Mouse (Mus musculus): ENCODE results near the gene Lmod1. TPM values are rescaled to one million over a fixed set of nuclear protein-coding genes. Genes with fewer than 3 reads are reported as not detected.

Lmod1 gene
- polyA plus RNA-seq, 1 experiment = 2.2 TPM

DNA sequence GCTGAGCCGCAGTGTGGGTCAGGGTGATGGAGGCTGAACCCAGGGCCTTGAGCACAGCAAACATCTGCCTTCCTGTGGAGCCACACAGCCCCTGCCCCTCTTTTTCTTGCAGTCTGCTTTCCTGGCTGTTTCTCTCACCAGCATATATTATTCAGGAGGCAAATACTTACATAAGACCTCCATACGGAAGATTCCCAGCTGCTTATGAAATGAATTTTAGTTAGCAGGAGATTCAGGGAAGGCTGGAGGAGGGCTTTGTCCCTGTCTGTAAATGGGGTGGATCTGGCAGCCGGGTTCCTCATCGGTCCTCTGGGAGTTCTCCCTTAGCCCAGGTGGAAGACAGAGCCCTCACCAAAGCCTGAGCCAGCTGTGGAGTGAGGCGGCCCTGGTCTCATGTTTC is 3.8 kb downstream of the Lmod1 start:
- WGBS = 79% methylated on average over 5 of the region's 5 CpGs
- Histone ChIP-seq H3K4me3 (ENCODE audit: extremely low read depth, insufficient read depth, insufficient read length) (no peak overlapping the region), H3K4me1 (ENCODE audit: control insufficient read depth, insufficient read depth, insufficient read length) (no peaks in the 10 kb centered on the region), H3K36me3 (ENCODE audit: control insufficient read depth, insufficient read depth, low read length) (no peaks in the 10 kb centered on the region), H3K27me3 (ENCODE audit: control insufficient read depth, insufficient read depth, low read length) (no peaks in the 10 kb centered on the region), H3K27ac (ENCODE audit: insufficient read depth, low read length) (no peak overlapping the region)
- TF ChIP-seq CTCF (IDR thresholded peaks at IDR 0.05; ENCODE audit: extremely low read depth, insufficient read depth, insufficient read length, insufficient replicate concordance) = no peak
- TF ChIP-seq POLR2A (IDR thresholded peaks at IDR 0.05; ENCODE audit: low read depth, low read length) = no peak
- DNase-seq (ENCODE audit: low read depth in 1 of 2, low spot score in 2 of 2) = no peak

DNA sequence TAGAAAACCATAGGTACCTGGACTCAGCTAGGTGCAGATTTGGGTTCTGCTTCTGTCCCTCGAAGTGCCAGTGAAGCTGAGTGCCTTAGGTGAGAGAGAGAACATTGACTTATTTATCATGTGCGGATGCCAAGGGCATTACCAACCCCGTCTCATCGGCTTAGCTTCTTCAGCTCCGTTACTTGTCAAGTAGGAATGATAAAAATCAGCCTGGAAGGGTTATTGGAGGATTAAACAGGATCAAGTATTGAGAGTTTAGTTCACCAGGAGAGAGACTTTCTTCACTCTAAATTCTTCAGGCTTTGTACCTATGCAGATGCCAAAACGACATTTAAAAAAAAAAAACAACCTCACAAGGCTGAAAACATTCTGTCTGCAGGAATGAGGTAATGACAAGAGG is 6.0 kb downstream of the Lmod1 start:
- H3K27me3 ChIP-seq (ENCODE audit: control insufficient read depth, insufficient read depth, low read length) = no peaks in the 10 kb centered on the region
- H3K4me3 ChIP-seq (ENCODE audit: extremely low read depth, insufficient read depth, insufficient read length) = no peak overlapping the region
- 76% methylated on average over 6 of the region's 6 CpGs for WGBS
- TF ChIP-seq POLR2A (IDR thresholded peaks at IDR 0.05; ENCODE audit: low read depth, low read length) (no peak), CTCF (IDR thresholded peaks at IDR 0.05; ENCODE audit: extremely low read depth, insufficient read depth, insufficient read length, insufficient replicate concordance) (no peak)
- H3K27ac ChIP-seq (ENCODE audit: insufficient read depth, low read length) = no peak overlapping the region
- no peaks in the 10 kb centered on the region for H3K36me3 ChIP-seq (ENCODE audit: control insufficient read depth, insufficient read depth, low read length)
- no peaks in the 10 kb centered on the region for H3K4me1 ChIP-seq (ENCODE audit: control insufficient read depth, insufficient read depth, insufficient read length)
- DNase-seq (ENCODE audit: low read depth in 1 of 2, low spot score in 2 of 2) = no peak

DNA sequence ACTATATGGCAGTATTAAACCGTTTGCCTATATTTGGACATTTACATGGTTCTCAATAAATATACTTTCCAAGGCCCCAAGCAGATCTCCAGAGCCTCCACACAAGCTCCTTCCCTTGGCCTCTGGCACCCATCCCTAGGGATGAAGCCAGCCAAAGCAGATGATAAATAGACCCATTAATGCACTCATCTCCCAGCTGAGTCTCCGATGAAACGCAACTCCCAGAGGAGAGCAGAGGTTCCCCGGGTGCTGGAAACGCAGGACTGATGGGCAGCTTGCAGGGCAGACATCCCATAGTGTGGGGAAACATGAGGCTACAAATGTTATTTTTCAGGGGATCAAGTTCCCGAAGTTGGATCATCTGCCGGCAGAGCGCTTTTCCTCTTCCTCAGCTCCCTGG is 17.3 kb downstream of the Lmod1 start:
- Histone ChIP-seq H3K27ac (ENCODE audit: insufficient read depth, low read length) (no peak overlapping the region), H3K4me3 (ENCODE audit: extremely low read depth, insufficient read depth, insufficient read length) (no peak overlapping the region), H3K4me1 (ENCODE audit: control insufficient read depth, insufficient read depth, insufficient read length) (no peaks in the 10 kb centered on the region), H3K36me3 (ENCODE audit: control insufficient read depth, insufficient read depth, low read length) (no peaks in the 10 kb centered on the region), H3K27me3 (ENCODE audit: control insufficient read depth, insufficient read depth, low read length) (no peaks in the 10 kb centered on the region)
- TF ChIP-seq POLR2A (IDR thresholded peaks at IDR 0.05; ENCODE audit: low read depth, low read length) (no peak), CTCF (IDR thresholded peaks at IDR 0.05; ENCODE audit: extremely low read depth, insufficient read depth, insufficient read length, insufficient replicate concordance) (no peak)
- WGBS = 88% methylated on average over 8 of the region's 8 CpGs
- DNase-seq (ENCODE audit: low read depth in 1 of 2, low spot score in 2 of 2) = no peak

DNA sequence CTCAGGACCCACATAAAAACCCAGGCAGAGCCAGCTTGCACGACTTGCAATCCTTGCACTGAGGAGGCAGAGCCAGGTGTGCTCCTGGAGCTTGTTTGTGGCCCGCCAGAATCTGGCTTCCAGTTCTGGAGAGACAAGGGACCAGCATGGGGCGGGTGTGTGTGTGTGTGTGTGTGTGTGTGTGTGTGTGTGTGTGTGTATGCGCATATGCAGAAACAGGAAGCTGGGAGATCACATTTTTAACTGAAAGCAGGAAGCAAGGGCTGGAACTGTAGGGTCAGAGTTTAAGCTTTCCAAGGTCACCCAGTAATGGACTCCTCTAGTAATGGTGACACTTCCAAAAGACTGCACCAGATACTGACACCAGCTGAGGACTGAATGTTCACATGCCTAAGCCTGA is 19.4 kb downstream of the Lmod1 start:
- Histone ChIP-seq H3K27me3 (ENCODE audit: control insufficient read depth, insufficient read depth, low read length) (no peaks in the 10 kb centered on the region), H3K27ac (ENCODE audit: insufficient read depth, low read length) (no peak overlapping the region), H3K4me1 (ENCODE audit: control insufficient read depth, insufficient read depth, insufficient read length) (no peaks in the 10 kb centered on the region), H3K4me3 (ENCODE audit: extremely low read depth, insufficient read depth, insufficient read length) (no peak overlapping the region), H3K36me3 (ENCODE audit: control insufficient read depth, insufficient read depth, low read length) (no peaks in the 10 kb centered on the region)
- no peak for DNase-seq (ENCODE audit: low read depth in 1 of 2, low spot score in 2 of 2)
- 43% methylated on average over 4 of the region's 4 CpGs for WGBS
- TF ChIP-seq CTCF (IDR thresholded peaks at IDR 0.05; ENCODE audit: extremely low read depth, insufficient read depth, insufficient read length, insufficient replicate concordance) (no peak), POLR2A (IDR thresholded peaks at IDR 0.05; ENCODE audit: low read depth, low read length) (no peak)

DNA sequence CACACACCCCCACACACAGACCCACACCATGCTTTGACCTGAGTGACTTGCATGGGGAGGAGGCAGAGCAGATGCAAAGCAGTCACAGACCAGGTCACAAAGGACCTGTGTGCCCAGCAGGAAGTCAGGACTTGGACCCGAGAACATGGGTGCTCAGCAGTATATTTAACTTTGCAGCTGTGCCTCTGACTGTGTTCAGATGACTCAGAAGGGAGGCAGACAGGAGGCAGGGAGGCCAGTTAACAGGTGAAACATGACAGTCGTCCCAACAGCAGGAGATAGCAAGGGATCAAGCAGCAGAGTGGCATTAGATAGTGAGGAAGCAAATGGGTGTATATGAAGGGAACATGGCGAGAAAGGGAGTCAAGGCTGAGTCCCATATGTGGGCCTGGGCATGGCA is 22.3 kb downstream of the Lmod1 start:
- no peaks in the 10 kb centered on the region for H3K27me3 ChIP-seq (ENCODE audit: control insufficient read depth, insufficient read depth, low read length)
- H3K4me1 ChIP-seq (ENCODE audit: control insufficient read depth, insufficient read depth, insufficient read length) = no peaks in the 10 kb centered on the region
- no peaks in the 10 kb centered on the region for H3K36me3 ChIP-seq (ENCODE audit: control insufficient read depth, insufficient read depth, low read length)
- 71% methylated on average over 3 of the region's 3 CpGs for WGBS
- no peak for DNase-seq (ENCODE audit: low read depth in 1 of 2, low spot score in 2 of 2)
- no peak overlapping the region for H3K27ac ChIP-seq (ENCODE audit: insufficient read depth, low read length)
- TF ChIP-seq POLR2A (IDR thresholded peaks at IDR 0.05; ENCODE audit: low read depth, low read length) (no peak), CTCF (IDR thresholded peaks at IDR 0.05; ENCODE audit: extremely low read depth, insufficient read depth, insufficient read length, insufficient replicate concordance) (no peak)
- no peak overlapping the region for H3K4me3 ChIP-seq (ENCODE audit: extremely low read depth, insufficient read depth, insufficient read length)

DNA sequence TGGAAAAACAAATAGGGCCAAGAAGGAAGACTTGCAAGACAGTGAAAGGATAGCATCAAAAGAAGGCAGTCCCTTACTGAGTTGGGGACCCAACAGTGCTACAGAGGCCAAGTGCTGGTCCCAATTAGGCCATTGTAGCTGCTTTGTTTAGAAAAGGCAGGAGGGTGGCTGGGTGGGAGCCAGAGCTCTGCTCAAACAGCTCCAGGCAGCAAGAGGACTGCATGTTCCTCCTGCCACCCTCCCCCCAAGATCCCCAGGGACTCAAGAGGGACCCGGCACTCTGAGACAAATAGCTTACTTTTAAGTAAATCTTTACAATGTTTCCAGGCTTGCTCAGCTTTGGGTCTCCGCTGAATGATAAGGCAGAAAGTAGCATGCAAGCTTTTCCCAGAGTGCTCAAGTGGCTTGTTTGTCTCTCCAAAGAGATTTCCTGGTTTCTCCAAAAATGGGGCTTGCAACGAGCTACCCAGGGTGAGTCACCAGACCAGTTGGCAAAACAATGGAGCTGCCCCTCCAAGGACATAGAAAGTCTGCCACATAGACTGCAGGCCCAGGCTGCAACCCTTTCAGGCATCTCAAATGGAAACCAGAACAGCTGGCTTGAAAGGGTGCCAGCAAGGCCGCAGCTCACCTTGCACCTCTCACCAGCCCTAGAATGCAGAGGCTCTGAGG is 23.0 kb downstream of the Lmod1 start:
- Histone ChIP-seq H3K27me3 (ENCODE audit: control insufficient read depth, insufficient read depth, low read length) (no peaks in the 10 kb centered on the region), H3K4me3 (ENCODE audit: extremely low read depth, insufficient read depth, insufficient read length) (no peak overlapping the region), H3K27ac (ENCODE audit: insufficient read depth, low read length) (no peak overlapping the region), H3K36me3 (ENCODE audit: control insufficient read depth, insufficient read depth, low read length) (no peaks in the 10 kb centered on the region), H3K4me1 (ENCODE audit: control insufficient read depth, insufficient read depth, insufficient read length) (no peaks in the 10 kb centered on the region)
- WGBS = 63% methylated on average over 4 of the region's 4 CpGs
- DNase-seq (ENCODE audit: low read depth in 1 of 2, low spot score in 2 of 2) = no peak
- TF ChIP-seq CTCF (IDR thresholded peaks at IDR 0.05; ENCODE audit: extremely low read depth, insufficient read depth, insufficient read length, insufficient replicate concordance) = no peak
- TF ChIP-seq POLR2A (IDR thresholded peaks at IDR 0.05; ENCODE audit: low read depth, low read length) = no peak

DNA sequence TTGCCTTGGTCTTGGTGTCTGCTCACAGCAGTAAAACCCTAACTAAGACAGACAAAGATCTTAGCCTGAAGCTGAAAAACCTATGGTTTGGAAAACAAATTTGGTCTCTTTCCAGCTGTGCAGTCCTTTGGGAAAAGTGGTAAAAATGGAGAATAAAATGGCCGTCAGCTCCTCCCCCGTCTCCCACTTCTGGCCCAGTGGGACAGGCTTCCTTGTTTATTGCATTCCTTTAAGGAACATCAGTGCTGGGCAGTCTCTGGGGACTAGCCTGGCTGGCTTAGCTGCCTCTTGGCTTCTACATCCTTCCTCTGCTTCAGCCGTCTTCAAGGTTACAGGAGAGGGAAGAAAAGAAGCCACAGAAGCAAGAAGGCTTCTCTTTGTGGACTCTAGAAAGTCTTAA is 27.3 kb downstream of the Lmod1 start:
- DNase-seq (ENCODE audit: low read depth in 1 of 2, low spot score in 2 of 2) = no peak
- 67% methylated on average over 3 of the region's 3 CpGs for WGBS

More for the DNA sequence above, 27.3 kb downstream of the Lmod1 start:
- H3K27me3 ChIP-seq (ENCODE audit: control insufficient read depth, insufficient read depth, low read length) = no peaks in the 10 kb centered on the region
- TF ChIP-seq CTCF (IDR thresholded peaks at IDR 0.05; ENCODE audit: extremely low read depth, insufficient read depth, insufficient read length, insufficient replicate concordance) = no peak
- no peak for TF ChIP-seq POLR2A (IDR thresholded peaks at IDR 0.05; ENCODE audit: low read depth, low read length)
- H3K4me3 ChIP-seq (ENCODE audit: extremely low read depth, insufficient read depth, insufficient read length) = no peak overlapping the region
- no peaks in the 10 kb centered on the region for H3K36me3 ChIP-seq (ENCODE audit: control insufficient read depth, insufficient read depth, low read length)
- no peaks in the 10 kb centered on the region for H3K4me1 ChIP-seq (ENCODE audit: control insufficient read depth, insufficient read depth, insufficient read length)
- H3K27ac ChIP-seq (ENCODE audit: insufficient read depth, low read length) = no peak overlapping the region

All from spleen, adult 2 months (tissue).